Mouse (Mus musculus) heart, adult 2 months (tissue): ENCODE measurements around the gene Sycp3.
"Not testable (repeated sequence)": the region's sequence is repeated elsewhere in the genome, so short reads cannot be mapped to it uniquely, and the experiment has no call there.

Experiments
- CTCF ChIP-seq: fragments of 200-600 bp; IDR thresholded peaks from 2 replicates; pipeline ENCODE4 v1.8.1; 2022; ENCODE audit warnings: antibody characterized with exemption, mild to moderate bottlenecking, moderate library complexity
- EP300 ChIP-seq: fragments of 200-500 bp; IDR thresholded peaks from 2 replicates; pipeline ENCODE4 v1.6.1; 2011; ENCODE audit warnings: low read depth, low read length, control low read depth; ENCODE audit not compliant: insufficient read depth
- POLR2A ChIP-seq: fragments of 200-500 bp; IDR thresholded peaks from 2 replicates; pipeline ENCODE4 v1.6.1; 2011; ENCODE audit warnings: mild to moderate bottlenecking, low read depth, low read length, control low read depth; ENCODE audit not compliant: insufficient read depth

- TF ChIP-seq POLR2A, EP300, CTCF: not testable (repeated sequence)
Measured at GRCm38 (mm10) chr10:88482866-88483265, 23.5 kb downstream of the Sycp3 start.
